Mouse (Mus musculus) subcutaneous adipose tissue, adult 2 months (tissue): Measurements from ENCODE around the gene Tceanc2. TPM values are rescaled to one million over a fixed set of nuclear protein-coding genes. Genes with fewer than 3 reads are reported as not detected.

Experiments
- polyA plus RNA-seq: library from polyadenylated mRNA; depleted of rRNA; stranded (reverse); fragments of >200 nt; gene quantifications from 2 replicates; pipeline ENCODE4 v1.2.3, GENCODE M21; 2012; ENCODE audit warnings: low replicate concordance; rRNA removed

Gene Tceanc2
- polyA plus RNA-seq: 7.2 and 10.3 TPM in 2 replicates

DNA sequence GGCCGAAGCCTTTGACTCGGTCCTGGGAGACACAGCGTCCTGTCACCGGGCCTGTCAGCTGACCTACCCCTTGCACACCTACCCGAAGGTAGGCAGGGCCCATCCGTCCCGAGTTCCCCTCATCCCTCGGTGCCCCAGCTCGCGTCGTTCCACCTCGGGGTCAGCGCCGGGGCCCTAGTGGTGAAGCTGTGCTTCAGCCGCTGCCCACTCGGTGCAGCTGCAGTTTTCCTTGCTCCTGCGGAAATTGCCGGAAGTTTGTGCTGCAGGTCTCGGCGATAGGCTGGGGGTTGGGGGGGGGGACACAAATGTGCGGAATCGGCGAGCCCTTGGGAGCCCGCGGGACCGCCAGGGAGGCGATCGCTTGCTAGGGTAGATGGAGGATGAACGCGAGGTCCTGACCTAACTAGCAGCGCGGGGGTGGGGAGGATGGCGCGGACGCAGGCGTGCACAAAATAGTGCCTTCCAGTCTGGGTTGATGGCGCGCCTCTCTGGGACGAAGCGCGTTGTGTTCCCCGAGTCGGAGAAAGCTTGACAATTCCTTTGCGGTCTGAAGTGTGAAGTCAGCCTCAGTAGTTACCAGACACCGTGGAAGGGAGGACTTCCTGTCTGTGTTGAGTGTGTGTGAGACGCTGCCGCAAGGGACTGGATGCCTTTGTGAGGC is at the start of gene Tceanc2:
Tceanc2 (minus strand) TSS at position 287 of the 661 bp plus-strand sequence.

DNA sequence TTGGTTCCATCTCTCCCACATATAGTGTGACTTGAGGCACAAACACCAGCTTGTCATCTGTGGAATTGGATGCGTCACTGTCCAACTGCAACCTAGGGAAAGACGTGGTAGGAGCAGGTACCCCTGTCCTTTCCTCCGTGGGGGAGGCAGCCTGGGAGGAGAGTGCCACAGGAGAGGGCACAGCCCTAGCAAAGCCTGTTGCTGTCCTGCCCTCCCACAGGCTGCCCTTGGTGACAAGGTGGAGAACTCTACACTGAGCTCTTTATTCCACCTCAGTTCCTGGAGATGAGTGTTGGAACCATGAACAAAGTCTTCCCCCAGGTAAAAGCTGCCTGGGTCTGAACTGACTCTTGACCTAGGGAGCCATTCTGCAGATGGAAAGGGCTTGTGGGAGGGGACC is 30.0 kb upstream of the Tceanc2 start, which contains the start of gene Ldlrad1:
Ldlrad1 (plus strand) TSS at position 301 of the 400 bp plus-strand sequence.

GRCm38 (mm10) chr4:107178182-107178829 is 610 bp downstream of the Tceanc2 start, which contains the start of gene Tmem59:
Gene Tmem59 (plus strand): TSS chr4:107178399.

GRCm38 (mm10) chr4:107096841-107097373 is 82.0 kb downstream of the Tceanc2 start, which contains the start of gene Cdcp2:
Gene Cdcp2 (plus strand): TSS chr4:107096891.

Other genes starting within 250 kb of the Tceanc2 start
- gene Mrpl37, start 112.2 kb downstream of the Tceanc2 start, polyA plus RNA-seq: 95.8 and 97.0 TPM in 2 replicates
- gene Cyb5rl, start 112.1 kb downstream of the Tceanc2 start, polyA plus RNA-seq: 15.4 and 16.7 TPM in 2 replicates
- 0.23 TPM in 1 of 2 replicates, not detected in the other for gene Cdcp2, start 82.2 kb downstream of the Tceanc2 start, polyA plus RNA-seq
- gene Tmem59, start 717 bp downstream of the Tceanc2 start, polyA plus RNA-seq: 289 and 327 TPM in 2 replicates
- 0.14 and 0.57 TPM in 2 replicates for gene Ldlrad1, start 30.1 kb upstream of the Tceanc2 start, polyA plus RNA-seq
- 9.7 and 23.8 TPM in 2 replicates for gene Lrrc42, start 74.4 kb upstream of the Tceanc2 start, polyA plus RNA-seq
- 4.3 and 5.1 TPM in 2 replicates for gene Hspb11, start 74.5 kb upstream of the Tceanc2 start, polyA plus RNA-seq
- 1.9 TPM in 1 of 2 replicates, not detected in the other for gene Dio1, start 128.1 kb upstream of the Tceanc2 start, polyA plus RNA-seq
- gene Yipf1, start 135.2 kb upstream of the Tceanc2 start, polyA plus RNA-seq: 54.9 and 64.7 TPM in 2 replicates
- gene Ndc1, start 188.7 kb upstream of the Tceanc2 start, polyA plus RNA-seq: 28.2 and 29.9 TPM in 2 replicates